Mouse (Mus musculus) heart, embryonic 13.5 days (tissue): Measurements from ENCODE around the gene Sos2. TPM values are rescaled to one million over a fixed set of nuclear protein-coding genes. Genes with fewer than 3 reads are reported as not detected.
A peak's percentile ranks its signal among the peaks of the same experiment; 100 is the strongest.

Experiments used
- ATAC-seq: fragments of 200-750 bp; cut with Nextera tagmentation; 2 replicates; pipeline ENCODE4 v1.8.0; 2017; ENCODE audit warnings: moderate TSS enrichment; ENCODE audit not compliant: insufficient number of reproducible peaks, low FRiP score, low TSS enrichment; ENCODE audit errors: extremely low read depth
- H3K27ac ChIP-seq: fragments of 300-500 bp; sonication (generic); replicated peaks from 2 replicates; pipeline ENCODE4 v1.5.1; 2015; ENCODE audit warnings: moderate library complexity, mild to moderate bottlenecking, inconsistent platforms
- H3K27me3 ChIP-seq: fragments of 300-500 bp; sonication (generic); replicated peaks from 2 replicates; pipeline ENCODE4 v1.6.1; 2015; ENCODE audit warnings: mild to moderate bottlenecking, inconsistent platforms
- H3K36me3 ChIP-seq: fragments of 300-500 bp; sonication (generic); 2 replicates; pipeline ENCODE4 v1.6.1; 2015; ENCODE audit warnings: mild to moderate bottlenecking, inconsistent platforms
- H3K4me1 ChIP-seq: fragments of 300-500 bp; sonication (generic); 2 replicates; pipeline ENCODE4 v1.6.1; 2015; ENCODE audit warnings: inconsistent platforms
- H3K4me2 ChIP-seq: fragments of 300-500 bp; sonication (generic); 2 replicates; pipeline ENCODE4 v1.6.1; 2015; ENCODE audit warnings: inconsistent platforms, mild to moderate bottlenecking, moderate library complexity
- H3K4me3 ChIP-seq: fragments of 300-500 bp; sonication (generic); 2 replicates; pipeline ENCODE4 v1.5.1; 2015; ENCODE audit warnings: moderate library complexity, mild to moderate bottlenecking, inconsistent platforms
- H3K9ac ChIP-seq: fragments of 300-500 bp; sonication (generic); 2 replicates; pipeline ENCODE4 v1.6.1; 2015; ENCODE audit warnings: inconsistent platforms, mild to moderate bottlenecking, moderate library complexity
- H3K9me3 ChIP-seq: fragments of 300-500 bp; sonication (generic); 2 replicates; pipeline ENCODE4 v1.6.1; 2016; ENCODE audit warnings: inconsistent platforms
- WGBS: fragments of 180-500 bp; shearing (Covaris S2); methylation state at CpG from one replicate; pipeline ENCODE4 v1.1.7; 2015; ENCODE audit warnings: mixed read lengths; 5-methylcytosine and 5-hydroxymethylcytosine counted together
- polyA plus RNA-seq: library from polyadenylated mRNA; unstranded; fragments of >200 nt; fragmentation: Nextera tagmentation; extraction: Ambion mirVana; gene quantifications from 2 replicates; pipeline ENCODE4 v1.2.1, GENCODE M21; 2015

The Sos2 gene
- polyA plus RNA-seq, 1 experiment from 2014 or later: 5.6 TPM

DNA sequence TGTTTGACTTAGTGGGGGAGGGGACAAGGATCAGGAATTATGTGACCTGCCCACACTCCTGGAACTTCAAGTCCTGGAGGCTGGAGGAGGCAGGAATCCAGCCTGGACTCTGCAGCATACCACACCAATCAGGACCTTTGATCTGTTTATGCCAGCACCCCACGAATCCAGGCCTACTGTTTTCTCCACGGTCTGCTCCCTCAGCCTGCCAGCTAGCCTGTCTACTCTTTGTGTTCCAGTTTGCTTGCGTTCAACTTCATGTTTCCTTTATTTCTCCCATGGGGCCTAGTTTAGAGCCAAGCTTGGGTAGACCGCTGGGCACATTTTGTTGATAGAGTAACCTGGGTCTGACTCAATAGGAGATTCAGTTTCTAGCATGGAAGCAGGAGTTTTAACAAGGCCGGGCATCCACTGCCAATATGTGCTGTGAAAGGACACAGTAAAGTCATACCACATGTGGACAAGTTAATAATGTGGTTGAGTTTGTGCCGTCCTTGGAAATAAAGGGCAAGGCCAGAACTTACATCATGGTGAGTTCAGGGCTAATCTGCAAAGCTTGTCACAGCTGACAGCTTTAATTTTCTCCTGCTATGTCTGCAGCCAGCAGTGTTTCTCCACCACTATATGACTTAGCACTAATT lies 125.3 kb downstream of the Sos2 start:
- no peaks in the 10 kb centered on the region for H3K36me3 ChIP-seq
- H3K9me3 ChIP-seq: peaks cover 3% of the 10 kb centered on the region; the same call in 1 of the 2 replicates
- 0 out of 2 replicates have a peak overlapping the region, but pooled peaks have one; percentile 2 for H3K9ac ChIP-seq
- ATAC-seq: no peak
- H3K4me1 ChIP-seq: peaks cover 11% of the 10 kb centered on the region; the same call in 1 of the 2 replicates
- no peak overlapping the region for H3K4me2 ChIP-seq
- no peak overlapping the region; the same call in 1 of the 2 replicates for H3K27ac ChIP-seq
- H3K27me3 ChIP-seq: no peaks in the 10 kb centered on the region
- H3K4me3 ChIP-seq: no peak overlapping the region
- 60% methylated on average over 6 of the region's 6 CpGs for WGBS

DNA sequence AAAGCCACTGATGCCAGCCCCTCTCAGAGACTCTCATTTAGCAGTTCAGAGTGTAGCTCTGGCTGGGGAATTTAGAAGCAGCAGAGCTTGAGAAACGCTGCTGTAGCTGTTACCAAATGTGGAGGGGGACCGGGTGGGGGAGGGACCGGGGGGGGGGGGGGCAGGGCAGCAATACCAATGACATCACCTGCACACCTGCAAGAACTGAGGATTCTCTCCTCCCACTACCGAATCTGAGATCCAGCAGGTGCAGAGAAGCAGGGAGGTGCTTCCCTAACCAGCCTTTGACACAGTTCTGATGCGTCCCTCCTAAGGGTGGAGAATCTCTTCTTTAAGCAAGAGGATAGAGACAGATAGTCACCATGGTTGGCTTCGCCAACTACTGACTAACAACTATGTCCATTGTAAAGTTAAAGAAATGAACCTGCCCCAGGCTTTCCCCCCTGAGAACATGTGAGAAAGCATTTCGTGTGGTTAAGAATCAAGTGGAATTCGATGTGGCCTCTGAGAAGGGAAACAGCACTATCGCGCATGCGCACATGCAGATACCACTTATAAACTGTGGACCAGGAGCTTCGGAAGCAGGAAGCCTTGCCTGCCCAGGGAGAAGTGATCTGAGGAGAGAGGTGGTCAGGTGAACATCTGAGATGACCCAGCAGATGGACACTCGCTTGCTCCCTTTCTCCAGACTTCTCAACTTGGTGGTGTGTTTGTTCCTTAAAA lies 136.0 kb downstream of the Sos2 start:
- Histone ChIP-seq H3K4me2 (no peak overlapping the region), H3K27me3 (no peaks in the 10 kb centered on the region), H3K36me3 (no peaks in the 10 kb centered on the region), H3K4me1 (peaks cover 11% of the 10 kb centered on the region; the same call in 1 of the 2 replicates), H3K27ac (no peak overlapping the region), H3K4me3 (no peak overlapping the region), H3K9ac (no peak overlapping the region), H3K9me3 (no peaks in the 10 kb centered on the region)
- 69% methylated on average over 13 of the region's 13 CpGs for WGBS
- no peak for ATAC-seq

DNA sequence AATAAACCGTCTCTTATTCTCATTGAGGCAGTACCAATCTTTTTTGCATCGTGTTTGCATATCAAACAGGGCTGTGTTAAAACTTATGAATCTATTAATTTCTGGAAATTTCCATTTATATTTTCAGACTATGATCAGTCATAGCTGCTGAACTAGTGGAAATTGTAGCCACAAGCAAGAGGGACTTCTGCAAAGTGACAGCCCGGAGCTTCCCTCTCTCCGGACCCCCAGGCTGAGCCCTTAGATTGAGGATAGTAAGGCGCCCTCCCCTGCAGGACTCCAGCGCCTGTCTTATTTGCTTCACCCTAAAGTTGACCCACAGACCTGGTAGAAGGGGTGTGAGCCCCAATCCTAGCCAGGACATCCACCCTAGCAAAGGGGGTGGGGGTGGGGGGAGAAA lies 136.7 kb downstream of the Sos2 start:
- Histone ChIP-seq H3K9ac (no peak overlapping the region), H3K9me3 (no peaks in the 10 kb centered on the region), H3K27me3 (no peaks in the 10 kb centered on the region), H3K4me3 (no peak overlapping the region), H3K36me3 (no peaks in the 10 kb centered on the region), H3K4me1 (peaks cover 11% of the 10 kb centered on the region; the same call in 1 of the 2 replicates), H3K4me2 (no peak overlapping the region), H3K27ac (no peak overlapping the region)
- ATAC-seq: no peak
- 83% methylated on average over 6 of the region's 6 CpGs for WGBS

DNA sequence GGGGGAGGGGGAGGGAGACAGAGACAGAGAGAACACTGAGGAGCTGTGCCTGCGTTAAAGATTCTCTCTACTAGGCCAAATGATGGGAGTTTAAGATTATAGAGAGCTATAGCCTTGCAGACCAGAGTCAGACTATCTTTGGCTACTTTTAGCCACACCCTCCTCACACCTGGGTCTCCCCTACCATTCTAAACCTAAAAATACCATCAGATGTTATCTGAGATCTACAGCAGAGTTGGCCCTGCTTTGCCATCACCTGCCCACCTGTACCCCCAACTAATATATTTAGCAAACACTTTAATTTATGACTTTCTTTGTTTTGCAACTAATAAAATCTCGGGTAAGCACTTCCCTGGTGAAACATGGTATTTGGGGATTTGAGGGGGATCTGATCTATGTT lies 137.1 kb downstream of the Sos2 start:
- H3K27ac ChIP-seq: no peak overlapping the region
- no peak overlapping the region for H3K4me2 ChIP-seq
- H3K9ac ChIP-seq: no peak overlapping the region
- no peaks in the 10 kb centered on the region for H3K9me3 ChIP-seq
- no peaks in the 10 kb centered on the region for H3K36me3 ChIP-seq
- 49% methylated on average over 2 of the region's 2 CpGs for WGBS
- H3K4me3 ChIP-seq: no peak overlapping the region
- peaks cover 11% of the 10 kb centered on the region; the same call in 1 of the 2 replicates for H3K4me1 ChIP-seq
- no peaks in the 10 kb centered on the region for H3K27me3 ChIP-seq
- no peak for ATAC-seq

DNA sequence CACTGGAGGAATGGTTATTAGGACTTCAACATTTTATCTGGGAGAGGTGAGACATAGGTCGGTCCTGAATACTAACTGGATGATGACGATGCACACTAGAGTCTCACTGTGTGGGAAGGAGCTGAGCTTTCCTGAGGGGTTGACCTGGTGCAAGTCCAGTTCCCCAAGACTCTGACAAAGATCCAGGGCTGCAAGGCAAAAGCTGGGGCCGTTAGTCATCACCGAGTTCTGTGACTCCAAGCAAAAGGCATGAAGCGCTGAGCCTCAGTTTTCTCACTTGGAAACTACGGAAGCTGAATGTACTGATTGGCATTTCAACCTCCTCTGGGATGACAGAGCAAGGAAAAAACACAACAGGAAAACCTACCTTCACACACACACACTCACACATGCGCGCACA lies 139.3 kb downstream of the Sos2 start:
- no peak for ATAC-seq
- H3K9ac ChIP-seq: no peak overlapping the region
- no peaks in the 10 kb centered on the region for H3K36me3 ChIP-seq
- H3K4me3 ChIP-seq: no peak overlapping the region
- H3K4me2 ChIP-seq: no peak overlapping the region
- no peaks in the 10 kb centered on the region for H3K27me3 ChIP-seq
- H3K9me3 ChIP-seq: no peaks in the 10 kb centered on the region
- 82% methylated on average over 8 of the region's 8 CpGs for whole genome bisulfite sequencing
- H3K4me1 ChIP-seq: peaks cover 33% of the 10 kb centered on the region
- no peak overlapping the region for H3K27ac ChIP-seq

DNA sequence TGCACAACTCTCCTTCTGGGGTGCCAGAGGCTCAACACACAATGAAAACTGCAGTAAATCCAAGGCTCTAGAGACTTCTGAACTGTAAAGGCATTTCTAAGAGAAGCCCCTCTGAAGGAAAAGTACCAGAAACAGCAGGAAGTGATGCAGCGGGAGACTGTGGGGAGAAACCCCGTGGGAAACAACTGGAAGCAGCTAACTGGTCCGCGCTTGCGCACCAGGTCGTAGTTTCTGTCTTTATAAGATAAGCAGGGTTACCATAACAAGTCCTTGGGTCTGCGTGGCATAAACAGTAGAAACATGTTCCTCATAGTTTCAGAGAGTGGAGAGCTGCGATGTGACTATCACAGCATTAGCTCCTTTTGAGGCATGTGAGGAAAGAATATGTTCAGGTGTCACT lies 140.0 kb downstream of the Sos2 start:
- no peaks in the 10 kb centered on the region for H3K9me3 ChIP-seq
- no peak overlapping the region for H3K4me3 ChIP-seq
- H3K27me3 ChIP-seq: no peaks in the 10 kb centered on the region
- no peak overlapping the region for H3K9ac ChIP-seq
- no peak for ATAC-seq
- peak overlapping the region; percentile 40; the same call in 1 of the 2 replicates for H3K27ac ChIP-seq
- WGBS: 68% methylated on average over 8 of the region's 8 CpGs
- H3K4me1 ChIP-seq: peaks cover 40% of the 10 kb centered on the region
- 0 out of 2 replicates have a peak overlapping the region, but pooled peaks have one; percentile 2 for H3K4me2 ChIP-seq
- no peaks in the 10 kb centered on the region for H3K36me3 ChIP-seq

DNA sequence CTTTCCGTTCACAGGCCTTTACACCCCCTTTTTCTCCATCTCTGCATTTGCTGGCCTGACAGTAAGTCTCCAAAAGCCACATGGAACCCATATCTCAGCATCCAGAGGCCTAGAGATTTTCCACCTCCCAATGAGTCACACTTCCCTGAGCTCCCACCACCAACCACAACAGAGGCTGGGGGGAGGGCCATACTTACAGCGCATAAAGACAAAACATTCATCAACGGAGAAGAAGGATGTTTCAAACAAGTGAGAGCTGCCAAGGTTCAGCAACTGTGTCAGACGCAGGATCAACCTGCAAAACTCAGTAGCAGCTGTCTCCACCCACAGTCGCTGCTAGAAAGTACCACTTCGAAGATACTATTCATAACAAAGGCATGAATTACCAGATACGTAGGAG lies 142.3 kb downstream of the Sos2 start:
- Histone ChIP-seq H3K27ac (peak overlapping the region; percentile 89), H3K4me1 (peaks cover 41% of the 10 kb centered on the region), H3K4me3 (no peak overlapping the region), H3K4me2 (no peak overlapping the region), H3K9me3 (no peaks in the 10 kb centered on the region), H3K9ac (no peak overlapping the region), H3K36me3 (no peaks in the 10 kb centered on the region), H3K27me3 (no peaks in the 10 kb centered on the region)
- ATAC-seq: no peak
- 59% methylated on average over 7 of the region's 7 CpGs for WGBS

DNA sequence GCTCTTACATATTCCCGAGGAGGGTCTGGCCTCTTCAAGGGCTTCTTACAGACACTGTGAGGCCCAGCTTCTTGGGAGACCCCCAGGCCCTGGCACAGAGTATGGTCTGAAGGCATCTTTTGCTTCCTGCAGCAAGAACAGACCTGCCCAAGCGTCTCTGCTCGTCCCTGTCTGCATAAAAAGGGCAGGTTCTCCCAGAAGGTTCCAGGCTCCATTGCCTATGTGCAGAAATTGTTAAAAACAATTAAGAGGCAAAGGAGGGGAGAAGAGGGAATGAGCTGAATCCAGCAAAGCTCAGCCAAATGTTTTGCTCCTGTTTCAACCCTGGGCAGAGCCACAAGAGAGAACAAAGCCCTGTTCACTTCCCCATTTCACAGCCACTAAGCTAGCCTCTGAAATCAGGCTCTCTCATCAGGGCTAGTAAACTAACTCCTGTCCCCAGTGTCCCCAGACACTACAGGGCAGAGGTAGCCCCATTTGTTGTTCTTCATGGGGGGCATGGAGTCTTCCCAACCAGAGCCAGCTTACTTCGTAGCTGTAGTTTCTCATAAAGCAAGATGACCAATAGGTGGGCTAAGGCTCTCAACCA lies 143.2 kb downstream of the Sos2 start:
- WGBS: 41% methylated on average over 4 of the region's 4 CpGs
- no peak for ATAC-seq
- Histone ChIP-seq H3K9me3 (no peaks in the 10 kb centered on the region), H3K4me2 (peak overlapping the region; percentile 68), H3K36me3 (no peaks in the 10 kb centered on the region), H3K27ac (peak overlapping the region; percentile 89), H3K9ac (peak overlapping the region; percentile 72), H3K27me3 (no peaks in the 10 kb centered on the region), H3K4me3 (peak overlapping the region; percentile 37), H3K4me1 (peaks cover 41% of the 10 kb centered on the region)

DNA sequence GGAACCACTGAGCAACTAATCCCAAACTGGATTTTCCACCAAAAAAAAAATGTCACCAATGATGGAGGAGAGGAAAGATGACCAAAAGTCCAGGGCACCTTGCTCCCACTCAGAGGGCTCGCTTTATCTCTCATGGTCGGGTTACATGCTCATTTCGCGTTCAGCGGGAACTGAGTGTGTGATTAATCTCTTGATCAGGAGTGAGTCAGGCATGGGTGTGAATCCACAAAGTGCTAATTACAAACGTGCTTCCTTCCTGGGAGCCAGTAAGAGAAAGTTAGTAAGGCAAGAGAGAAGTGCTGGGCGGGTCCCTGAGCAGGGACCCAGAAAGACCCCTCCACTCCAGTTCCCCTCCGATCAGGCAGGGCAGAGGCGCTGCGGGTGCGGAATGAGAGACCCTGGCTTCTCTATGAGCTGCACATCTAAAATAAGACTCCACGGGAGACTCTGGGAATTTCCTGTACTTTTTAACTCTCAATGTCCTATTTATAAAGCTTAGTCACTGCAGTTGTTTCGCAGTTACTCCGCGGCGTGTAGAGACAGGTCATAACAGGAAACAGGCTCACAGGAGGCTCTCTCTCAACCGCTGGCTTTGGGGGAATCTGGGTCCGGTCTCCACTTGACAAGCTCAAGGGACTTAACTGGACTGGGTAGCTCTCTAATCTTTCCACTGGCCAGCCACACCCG lies 143.8 kb downstream of the Sos2 start:
- peak overlapping the region; percentile 37 for H3K4me3 ChIP-seq
- WGBS: 7% methylated on average over 19 of the region's 19 CpGs
- H3K36me3 ChIP-seq: no peaks in the 10 kb centered on the region
- no peak for ATAC-seq
- no peaks in the 10 kb centered on the region for H3K9me3 ChIP-seq
- H3K9ac ChIP-seq: peak overlapping the region; percentile 72
- peak overlapping the region; percentile 68 for H3K4me2 ChIP-seq
- H3K4me1 ChIP-seq: peaks cover 41% of the 10 kb centered on the region
- no peaks in the 10 kb centered on the region for H3K27me3 ChIP-seq
- H3K27ac ChIP-seq: peak overlapping the region; percentile 89

DNA sequence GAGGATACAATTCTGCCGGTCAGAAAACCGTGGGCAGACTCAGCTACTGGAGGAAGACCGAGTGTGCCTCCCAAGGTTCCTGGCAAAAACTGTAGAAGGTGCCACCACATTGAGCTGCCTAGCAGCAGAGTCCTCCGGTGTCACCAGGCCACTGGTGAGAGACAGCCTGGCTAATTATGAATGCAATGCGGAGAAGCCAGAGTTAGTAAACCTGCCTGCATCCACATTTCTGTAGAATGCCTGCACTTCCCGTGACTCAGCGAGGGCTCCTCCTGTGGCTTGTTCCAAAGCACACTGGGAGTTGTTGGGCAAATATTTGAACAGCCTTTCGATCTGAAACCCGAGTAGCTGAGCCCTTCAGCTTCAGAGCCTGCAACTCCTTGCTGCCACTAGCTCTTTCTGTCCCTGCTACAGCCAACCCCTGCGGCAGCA lies 144.4 kb downstream of the Sos2 start:
- H3K9me3 ChIP-seq: no peaks in the 10 kb centered on the region
- no peaks in the 10 kb centered on the region for H3K36me3 ChIP-seq
- H3K27me3 ChIP-seq: no peaks in the 10 kb centered on the region
- peak overlapping the region; percentile 89 for H3K27ac ChIP-seq
- peak overlapping the region; percentile 37 for H3K4me3 ChIP-seq
- H3K9ac ChIP-seq: peak overlapping the region; percentile 72
- no peak for ATAC-seq
- H3K4me1 ChIP-seq: peaks cover 44% of the 10 kb centered on the region
- WGBS: 25% methylated on average over 10 of the region's 10 CpGs
- peak overlapping the region; percentile 68 for H3K4me2 ChIP-seq

DNA sequence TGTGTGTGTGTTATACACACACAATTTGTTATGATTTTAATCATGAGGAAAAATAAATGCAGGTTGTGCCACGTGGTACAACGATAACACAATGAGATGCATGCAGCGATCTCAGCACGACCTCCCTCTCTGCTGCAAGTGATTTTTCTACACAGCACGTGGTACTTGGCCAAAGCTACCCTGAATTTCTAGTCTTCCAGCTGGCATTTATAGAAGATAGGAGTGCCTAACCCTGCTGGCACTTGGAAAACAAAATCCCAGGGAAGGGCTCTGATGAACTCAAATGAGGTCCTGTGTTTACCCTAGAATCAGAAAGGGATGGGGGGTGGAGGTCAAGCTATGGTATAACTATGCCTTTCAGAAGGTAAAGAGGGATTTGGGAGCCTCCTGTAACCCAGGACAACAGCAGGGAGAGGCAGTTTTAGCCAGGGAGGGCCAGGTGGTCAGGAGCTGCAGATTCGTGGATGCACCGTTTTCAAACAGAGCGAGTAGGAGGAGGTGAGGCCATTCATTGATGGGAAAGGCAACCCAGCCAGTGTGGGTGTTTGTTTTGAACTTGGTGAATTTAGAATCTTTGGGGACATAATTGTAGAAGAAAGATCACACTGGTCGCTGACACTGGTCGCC lies 144.9 kb downstream of the Sos2 start:
- Histone ChIP-seq H3K9ac (peak overlapping the region; percentile 72; the same call in 1 of the 2 replicates), H3K27me3 (no peaks in the 10 kb centered on the region), H3K9me3 (no peaks in the 10 kb centered on the region), H3K36me3 (no peaks in the 10 kb centered on the region), H3K4me3 (no peak overlapping the region), H3K4me1 (peaks cover 45% of the 10 kb centered on the region), H3K4me2 (peak overlapping the region; percentile 68), H3K27ac (peak overlapping the region; percentile 89)
- no peak for ATAC-seq
- WGBS: 75% methylated on average over 10 of the region's 10 CpGs
